Mouse (Mus musculus) ZHBTc4 (cell line): Measurements from ENCODE around the gene Dnajc15.
A peak's percentile ranks its signal among the peaks of the same experiment; 100 is the strongest.

Source experiments
- DNase-seq: peaks from one replicate; pipeline ENCODE4 v3.0.0-alpha.2; 2011; ENCODE audit warnings: low read depth, low spot score

Dnajc15 gene

DNA sequence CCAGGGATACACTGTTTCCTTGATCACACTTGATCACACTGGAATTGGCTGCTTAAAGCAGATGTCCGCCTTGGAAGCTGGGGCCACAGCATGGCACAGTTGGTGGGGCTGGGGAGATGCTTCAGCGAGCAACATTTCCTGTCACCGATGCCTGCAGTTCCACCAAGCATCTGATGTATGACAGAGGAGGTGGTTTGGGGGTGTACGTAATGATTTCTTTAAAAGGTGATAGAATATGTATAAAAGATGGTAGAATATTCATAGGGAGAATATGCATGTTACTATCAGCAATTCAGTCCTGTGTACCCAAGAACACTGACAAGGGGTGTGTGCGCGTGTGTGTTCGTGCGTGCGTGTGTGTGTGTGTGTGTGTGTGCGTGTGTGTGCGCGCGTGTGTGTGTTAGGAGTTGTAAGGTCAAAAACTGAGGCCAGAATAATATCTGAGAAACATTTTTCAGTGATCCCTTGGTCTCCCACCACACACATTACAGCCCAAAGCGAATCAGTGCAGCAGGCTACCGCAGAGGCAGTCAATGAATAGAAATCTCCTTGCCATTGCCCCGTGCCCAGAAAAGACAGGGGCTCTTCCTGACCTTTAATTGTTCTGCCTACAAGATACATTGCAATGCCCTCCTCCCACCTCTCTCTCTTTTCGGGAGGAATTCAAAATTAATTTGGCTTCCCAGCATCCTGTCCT lies 73.2 kb downstream of the Dnajc15 start:
- no peak for DNase-seq

DNA sequence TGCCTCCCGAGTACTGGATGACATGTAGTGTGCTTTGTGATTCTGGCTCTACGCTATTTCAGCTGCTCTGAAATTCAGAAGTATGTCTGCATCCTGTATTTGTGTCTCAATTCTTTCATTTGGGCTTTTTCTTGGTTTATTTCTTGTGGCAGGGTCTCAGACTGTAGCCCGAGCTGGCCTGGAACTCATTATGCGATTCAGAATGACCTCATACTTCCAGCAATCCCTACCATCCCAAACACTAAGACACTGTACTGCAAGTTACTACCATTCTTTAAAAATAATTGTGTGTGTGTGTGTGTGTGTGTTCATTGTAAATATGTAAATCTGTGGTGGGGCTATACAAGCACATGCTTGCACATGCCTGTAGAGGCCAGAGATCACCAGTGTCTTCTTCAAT lies 78.4 kb downstream of the Dnajc15 start:
- DNase-seq: no peak

DNA sequence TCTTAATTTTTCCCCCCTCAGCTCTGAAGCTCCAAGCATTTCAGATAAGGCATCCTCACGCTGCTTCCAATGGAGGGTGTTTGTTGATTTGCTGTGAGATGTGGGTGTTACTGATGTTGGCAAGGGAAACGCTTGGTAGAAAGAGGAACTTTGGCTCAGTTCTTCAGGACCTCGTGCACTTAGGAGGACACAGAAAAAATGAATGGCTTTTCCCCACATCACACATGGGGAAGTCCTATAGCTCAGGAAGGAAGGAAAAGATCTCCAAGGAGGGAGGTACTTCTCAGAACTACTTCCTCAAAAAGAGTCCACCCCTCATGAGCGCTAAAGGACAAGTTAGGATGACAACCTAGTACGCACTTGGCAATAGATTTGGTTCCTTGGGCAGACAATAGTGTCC lies 79.7 kb downstream of the Dnajc15 start:
- DNase-seq: no peak

DNA sequence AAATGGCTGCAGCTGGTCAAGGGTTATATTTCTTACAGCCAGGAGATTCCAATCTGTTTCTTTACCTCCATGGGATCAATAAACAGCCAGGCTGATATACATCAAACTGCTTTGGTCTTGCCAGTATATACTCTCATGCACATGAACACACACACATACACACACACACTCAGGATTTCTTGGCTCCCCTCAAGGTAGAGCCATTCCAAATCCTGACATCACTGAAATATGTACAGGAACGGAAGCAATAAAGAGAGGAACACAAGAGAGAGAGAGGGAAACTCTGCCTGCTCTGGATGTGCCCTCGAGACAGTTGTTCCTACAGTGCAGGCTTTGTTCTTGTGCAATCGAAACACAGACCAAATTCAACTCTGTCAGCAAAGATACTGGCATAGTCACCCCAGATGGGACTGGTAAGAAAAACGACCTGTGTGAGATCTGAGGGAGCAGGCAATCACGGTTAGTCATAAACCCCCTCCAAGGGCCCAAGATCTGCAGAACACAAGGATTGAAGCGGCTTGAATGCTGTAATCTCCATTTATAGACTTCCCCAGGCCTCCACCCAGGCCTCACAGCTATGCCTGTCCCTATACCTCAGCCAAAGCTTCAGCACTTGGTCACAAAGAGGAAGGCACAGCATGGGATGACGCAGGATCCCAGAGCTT lies 80.5 kb downstream of the Dnajc15 start:
- DNase-seq: no peak

DNA sequence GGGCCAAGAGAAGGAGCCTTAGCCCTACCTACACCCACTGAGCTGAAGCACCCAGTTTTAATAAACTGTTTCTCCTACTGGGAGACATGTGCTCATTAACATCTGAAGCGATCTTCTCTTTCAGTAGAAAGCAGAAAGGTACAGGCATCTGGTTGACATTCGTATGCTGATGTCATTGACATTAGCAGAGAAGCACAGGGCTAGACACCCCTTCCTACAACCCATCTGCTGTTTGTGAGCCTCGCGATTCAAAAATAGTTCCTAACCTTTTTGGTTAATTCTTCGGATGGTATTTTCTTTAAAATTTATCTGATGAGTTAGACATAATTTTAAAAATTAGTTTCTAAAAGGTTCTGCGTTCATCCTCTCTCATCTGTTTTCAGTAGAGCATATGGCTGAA lies 81.9 kb downstream of the Dnajc15 start:
- DNase-seq: no peak

DNA sequence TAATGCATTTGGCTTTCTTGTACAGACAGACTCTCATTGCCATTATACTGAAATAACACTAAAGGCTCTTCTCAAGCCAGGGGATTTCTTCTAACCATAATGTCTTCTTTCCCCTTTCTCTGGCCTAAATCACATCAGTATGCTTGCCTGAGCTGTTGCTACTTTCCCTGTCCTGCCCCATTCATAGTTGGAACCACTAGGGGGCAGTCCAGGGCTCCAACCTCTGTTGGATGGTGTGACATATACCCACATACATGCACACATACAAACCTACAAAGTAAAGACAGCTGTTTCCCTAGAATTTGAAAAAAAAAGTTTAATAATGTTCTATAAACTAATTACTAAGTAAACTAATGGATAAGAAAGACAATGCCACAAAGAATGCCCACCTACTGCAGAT lies 91.7 kb downstream of the Dnajc15 start:
- DNase-seq: peak; percentile 39

DNA sequence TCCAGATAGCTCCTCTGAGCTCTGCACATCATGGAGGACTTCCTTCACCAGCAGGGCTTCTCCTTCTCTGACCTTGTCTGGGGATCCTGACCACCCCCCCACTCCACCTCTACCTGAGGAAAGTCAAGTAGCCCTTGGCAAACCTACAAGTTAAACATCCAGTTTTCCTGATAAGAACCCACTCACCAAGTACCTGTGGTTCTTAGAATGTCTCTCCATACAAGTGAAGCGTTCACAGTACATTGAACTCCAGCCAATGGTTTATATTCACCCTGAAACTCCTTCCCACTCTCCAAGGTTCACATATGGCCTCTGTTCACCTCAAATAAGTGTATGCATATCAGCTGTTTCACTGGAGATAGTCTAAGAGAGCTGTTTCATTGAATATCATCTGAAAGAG lies 97.6 kb downstream of the Dnajc15 start:
- no peak for DNase-seq

DNA sequence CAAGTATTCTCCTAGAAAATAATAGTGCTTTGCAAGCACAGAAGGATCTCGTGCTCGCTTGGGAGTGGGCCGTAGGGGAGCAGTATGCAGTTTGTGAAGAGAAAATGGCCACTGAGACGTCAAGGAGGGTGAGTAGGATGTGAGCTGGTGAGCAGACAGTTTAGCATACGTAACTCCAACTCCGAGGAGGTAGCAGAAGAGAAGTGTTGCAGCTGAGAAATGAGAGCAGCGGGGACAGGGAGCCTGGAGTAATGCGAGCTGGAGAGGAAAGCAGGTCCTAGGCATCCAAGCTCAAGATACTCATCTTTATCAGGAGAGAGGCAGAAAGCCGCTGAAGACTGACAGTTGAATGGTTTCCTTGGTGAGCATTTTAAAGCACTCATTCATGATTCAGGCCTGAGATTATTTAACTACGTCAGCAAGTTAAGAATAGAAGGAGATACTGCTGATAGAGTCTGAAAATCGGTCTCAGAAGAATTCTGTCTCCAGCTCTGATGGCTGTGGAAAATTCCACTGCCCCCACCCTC lies 98.9 kb downstream of the Dnajc15 start:
- DNase-seq: no peak

DNA sequence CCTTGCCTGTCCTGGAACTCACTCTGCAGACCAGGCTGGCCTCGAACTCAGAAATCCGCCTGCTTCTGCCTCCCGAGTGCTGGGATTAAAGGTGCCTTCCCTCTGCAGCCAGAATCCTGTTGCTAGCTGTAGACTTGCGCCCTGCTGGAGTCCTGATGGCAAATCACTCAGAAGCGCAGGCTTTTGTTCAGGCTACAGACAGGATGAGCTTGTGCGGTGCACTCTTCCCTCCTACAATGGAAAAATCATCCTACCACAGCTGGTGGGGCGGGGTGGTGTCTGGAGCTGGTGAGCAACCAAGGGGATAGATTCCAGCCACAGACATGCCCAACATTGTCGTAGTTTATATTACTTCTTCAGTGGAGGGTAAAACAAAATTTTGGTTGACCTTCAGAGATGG lies 101.6 kb downstream of the Dnajc15 start:
- DNase-seq: peak; percentile 59

DNA sequence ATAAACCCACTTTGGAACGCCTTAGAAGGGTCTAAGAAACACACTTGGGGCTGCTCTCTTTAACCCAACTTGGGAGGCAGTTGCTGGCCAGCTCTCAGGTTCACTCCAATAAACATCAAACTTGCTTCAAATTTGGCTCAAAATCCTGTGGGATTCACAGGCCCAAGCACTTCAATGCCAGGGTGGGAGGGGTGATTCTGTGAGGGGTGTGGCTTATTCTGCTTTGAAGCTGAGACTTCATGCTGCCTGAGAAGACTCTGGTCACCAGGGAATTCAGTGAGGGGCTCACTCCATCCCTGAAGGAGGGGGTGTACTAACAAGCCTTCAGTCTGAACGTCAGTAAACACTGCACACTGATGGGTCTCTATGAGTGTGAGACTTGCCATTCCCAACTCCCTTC lies 103.3 kb downstream of the Dnajc15 start:
- no peak for DNase-seq
